Mouse (Mus musculus): ENCODE results near the gene Cts6.

DNA sequence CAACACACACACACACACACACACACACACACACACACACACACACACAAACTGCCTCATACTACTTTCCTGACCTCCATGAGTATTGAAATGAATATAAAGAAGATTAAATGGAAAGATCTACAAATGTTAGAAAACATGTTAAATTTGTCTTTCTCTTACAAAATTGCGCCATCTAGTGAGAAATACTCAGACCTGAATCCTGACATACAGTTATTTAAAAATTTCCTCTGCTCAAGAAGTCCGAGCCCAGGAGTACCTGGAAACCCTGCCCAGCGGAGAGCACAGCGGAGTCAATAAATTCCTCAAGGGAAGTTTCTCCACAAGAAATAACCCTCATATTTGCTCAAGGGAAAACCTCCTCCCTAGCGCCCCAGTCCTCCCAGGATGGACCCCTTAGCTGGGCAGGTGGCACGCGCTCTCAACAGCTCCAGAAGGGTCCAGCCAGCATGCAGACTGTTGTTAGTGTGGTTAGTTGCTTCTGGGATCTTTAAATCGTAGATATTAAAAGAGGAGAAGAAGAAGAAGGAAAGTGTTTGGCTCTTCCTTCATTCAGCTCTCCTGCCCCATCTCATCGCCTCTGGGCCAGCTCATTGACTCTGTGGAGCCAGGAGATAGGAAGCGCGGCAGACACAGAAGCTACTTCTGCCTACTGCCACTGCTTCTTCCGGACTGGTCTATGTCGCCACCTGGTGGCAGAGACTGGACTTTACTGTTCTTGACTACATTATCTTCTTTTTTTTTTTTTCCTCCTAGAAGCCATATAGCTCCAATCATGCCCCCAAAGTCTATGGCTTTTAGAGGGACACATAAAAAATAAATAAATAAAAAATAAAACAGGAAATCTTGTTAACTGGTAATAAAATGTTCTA lies 38.1 kb upstream of the Cts6 start:
- TF ChIP-seq CTCF (IDR thresholded peaks at IDR 0.05; ENCODE audit: insufficient read depth, low read depth, low read length), result no peak
- no peak for TF ChIP-seq POLR2A (IDR thresholded peaks at IDR 0.05; ENCODE audit: insufficient read depth, low read depth, low read length)

All from olfactory bulb, adult 2 months (tissue).